Mouse (Mus musculus): Measurements from ENCODE around the gene Wdcp. TPM values are rescaled to one million over a fixed set of nuclear protein-coding genes. Genes with fewer than 3 reads are reported as not detected.
"Not testable (repeated sequence)": the region's sequence is repeated elsewhere in the genome, so short reads cannot be mapped to it uniquely, and the experiment has no call there.

Wdcp gene
- polyA plus RNA-seq (2015; fragmentation: Nextera tagmentation; extraction: Ambion mirVana) = 16.7 and 18.9 TPM in 2 replicates

- ATAC-seq (ENCODE audit: borderline replicate concordance, extremely low read depth, low FRiP score, low TSS enrichment) = peak; percentile 92
- no peaks in the 10 kb centered on the region for H3K9me3 ChIP-seq
Measured at GRCm38 (mm10) chr12:4842890-4843597, at the start of gene Wdcp. Wdcp (plus strand) TSS chr12:4843303.

DNA sequence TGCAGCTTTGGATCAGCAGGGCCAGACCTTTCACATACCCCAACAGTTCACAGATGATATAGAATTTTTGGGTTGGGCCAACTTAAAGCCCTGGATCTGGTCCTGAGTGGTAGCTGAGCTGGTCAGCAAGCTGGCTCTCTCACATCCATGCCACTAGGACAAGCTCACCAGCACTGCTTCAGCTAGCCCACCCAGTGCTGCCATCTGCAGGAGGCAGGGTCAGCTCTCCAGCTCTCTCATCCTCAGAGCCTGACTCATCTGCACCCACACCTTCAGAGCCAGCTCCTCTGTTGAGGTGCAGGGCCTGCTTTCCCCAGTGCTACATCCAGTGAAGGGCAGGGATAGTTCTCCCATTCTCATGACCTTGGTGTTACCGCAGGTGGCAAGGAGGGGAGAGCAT is 49.4 kb upstream of the Wdcp start:
- H3K27me3 ChIP-seq = no peaks in the 10 kb centered on the region
- no peaks in the 10 kb centered on the region for H3K9me3 ChIP-seq
- no peak overlapping the region for H3K4me3 ChIP-seq
- H3K4me1 ChIP-seq = no peaks in the 10 kb centered on the region
- no peak overlapping the region for H3K9ac ChIP-seq
- 80% methylated on average over 1 of the region's 1 CpGs for WGBS
- no peaks in the 10 kb centered on the region for H3K36me3 ChIP-seq
- no peak overlapping the region for H3K27ac ChIP-seq
- no peak overlapping the region for H3K4me2 ChIP-seq
- ATAC-seq (ENCODE audit: borderline replicate concordance, extremely low read depth, low FRiP score, low TSS enrichment) = no peak

More at GRCm38 (mm10) chr12:4842890-4843597, at the start of gene Wdcp:
- Histone ChIP-seq H3K4me2 (peak within 1 kb of the TSS; percentile 98), H3K27me3 (no peaks in the 10 kb centered on the region), H3K4me3 (peak within 1 kb of the TSS; percentile 70), H3K4me1 (peaks cover 18% of the 10 kb centered on the region), H3K36me3 (no peaks in the 10 kb centered on the region), H3K9ac (peak within 1 kb of the TSS; percentile 51), H3K27ac (peak within 1 kb of the TSS; percentile 58)
- under 1% methylated on average over 30 of the region's 30 CpGs for WGBS

GRCm38 (mm10) chr12:4797471-4797870 is 45.6 kb upstream of the Wdcp start:
- H3K9me3 ChIP-seq; H3K4me2 ChIP-seq; ATAC-seq (ENCODE audit: borderline replicate concordance, extremely low read depth, low FRiP score, low TSS enrichment); H3K36me3 ChIP-seq; H3K9ac ChIP-seq; H3K27me3 ChIP-seq; H3K4me3 ChIP-seq; H3K27ac ChIP-seq; H3K4me1 ChIP-seq: not testable (repeated sequence)
- 57% methylated on average over 6 of the region's 6 CpGs for WGBS

GRCm38 (mm10) chr12:4811036-4811435 is 32.1 kb upstream of the Wdcp start:
- no peaks in the 10 kb centered on the region for H3K4me1 ChIP-seq
- no peak overlapping the region for H3K9ac ChIP-seq
- H3K27ac ChIP-seq = no peak overlapping the region
- no peak overlapping the region for H3K4me3 ChIP-seq
- no peak for ATAC-seq (ENCODE audit: borderline replicate concordance, extremely low read depth, low FRiP score, low TSS enrichment)
- WGBS = 66% methylated on average over 4 of the region's 4 CpGs
- no peaks in the 10 kb centered on the region for H3K27me3 ChIP-seq
- H3K36me3 ChIP-seq = no peaks in the 10 kb centered on the region
- H3K4me2 ChIP-seq = no peak overlapping the region
- no peaks in the 10 kb centered on the region for H3K9me3 ChIP-seq

DNA sequence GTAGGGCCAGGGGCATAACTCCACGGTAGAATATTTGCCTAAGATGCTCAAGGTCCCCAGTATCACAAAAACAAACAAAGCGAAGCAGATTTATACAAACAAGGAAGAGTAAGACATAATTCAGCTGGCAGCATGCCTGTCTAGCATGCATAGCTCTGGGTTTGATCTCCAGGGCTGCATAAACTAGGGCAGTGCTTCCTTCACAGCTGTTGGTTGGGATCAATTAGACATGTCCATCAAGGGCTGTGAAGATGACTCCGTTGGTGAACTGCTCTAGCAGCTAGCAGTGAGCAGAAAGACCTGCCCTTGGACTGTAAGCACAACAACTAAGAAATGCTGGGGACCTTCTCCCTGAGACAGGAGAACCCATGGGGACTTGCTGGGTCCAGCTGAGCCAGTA is 31.4 kb upstream of the Wdcp start:
- Histone ChIP-seq H3K27me3 (no peaks in the 10 kb centered on the region), H3K4me3 (no peak overlapping the region), H3K9ac (no peak overlapping the region), H3K36me3 (no peaks in the 10 kb centered on the region), H3K9me3 (no peaks in the 10 kb centered on the region), H3K27ac (no peak overlapping the region), H3K4me2 (no peak overlapping the region), H3K4me1 (peaks cover 6% of the 10 kb centered on the region)
- ATAC-seq (ENCODE audit: borderline replicate concordance, extremely low read depth, low FRiP score, low TSS enrichment) = no peak
- 23% methylated on average over 3 of the region's 3 CpGs for WGBS

GRCm38 (mm10) chr12:4813636-4814035 is 29.5 kb upstream of the Wdcp start:
- Histone ChIP-seq H3K9me3 (no peaks in the 10 kb centered on the region), H3K36me3 (no peaks in the 10 kb centered on the region), H3K9ac (no peak overlapping the region), H3K27me3 (no peaks in the 10 kb centered on the region), H3K4me3 (no peak overlapping the region), H3K27ac (no peak overlapping the region), H3K4me2 (no peak overlapping the region), H3K4me1 (peaks cover 16% of the 10 kb centered on the region)
- ATAC-seq (ENCODE audit: borderline replicate concordance, extremely low read depth, low FRiP score, low TSS enrichment) = no peak
- 69% methylated on average over 4 of the region's 4 CpGs for WGBS

DNA sequence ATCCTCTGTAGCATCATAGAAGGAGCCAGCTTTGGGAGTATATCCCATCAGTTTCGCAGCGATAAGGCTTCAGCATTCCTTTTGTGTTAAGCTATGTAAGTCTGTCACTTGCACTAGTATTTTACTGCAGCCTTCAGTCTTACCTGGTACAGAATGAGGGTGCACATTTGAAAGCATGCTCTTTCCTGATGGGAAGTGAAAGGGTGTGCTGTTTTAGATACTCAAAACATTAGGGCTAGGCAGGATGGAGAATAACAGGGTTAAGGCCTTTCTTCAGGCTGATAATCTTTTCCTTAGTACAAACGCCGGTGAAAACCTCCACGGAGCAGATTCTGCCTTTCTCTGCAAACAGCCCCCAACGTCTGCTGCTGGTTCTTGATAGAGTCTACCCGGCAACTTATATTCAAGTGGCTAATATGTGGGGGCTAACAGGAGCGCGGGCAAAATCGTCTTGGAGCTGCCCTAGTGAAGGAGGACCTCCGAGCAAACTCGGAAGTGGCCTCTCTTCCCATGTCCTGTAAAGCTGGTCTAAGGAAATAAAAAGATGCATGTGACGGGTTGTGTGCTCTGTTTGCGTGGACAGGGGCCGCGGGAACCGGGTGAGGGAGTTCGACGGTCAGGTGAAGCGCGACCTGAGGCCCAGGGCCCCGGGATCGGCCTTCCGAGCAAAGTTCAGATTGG is 26.3 kb upstream of the Wdcp start:
- Histone ChIP-seq H3K27ac (peak overlapping the region; percentile 94), H3K9ac (peak overlapping the region; percentile 75), H3K27me3 (no peaks in the 10 kb centered on the region), H3K4me1 (peaks cover 21% of the 10 kb centered on the region), H3K4me3 (peak overlapping the region; percentile 79), H3K4me2 (peak overlapping the region; percentile 78), H3K9me3 (no peaks in the 10 kb centered on the region), H3K36me3 (peaks cover 10% of the 10 kb centered on the region)
- WGBS = 8% methylated on average over 24 of the region's 24 CpGs
- peak; percentile 71 for ATAC-seq (ENCODE audit: borderline replicate concordance, extremely low read depth, low FRiP score, low TSS enrichment)

- Histone ChIP-seq H3K4me1 (peaks cover 21% of the 10 kb centered on the region), H3K36me3 (peaks cover 17% of the 10 kb centered on the region), H3K27me3 (no peaks in the 10 kb centered on the region)
Measured at GRCm38 (mm10) chr12:4817361-4818101, 25.6 kb upstream of the Wdcp start, which contains the start of gene Sf3b6. Sf3b6 (plus strand) TSS chr12:4817544.

DNA sequence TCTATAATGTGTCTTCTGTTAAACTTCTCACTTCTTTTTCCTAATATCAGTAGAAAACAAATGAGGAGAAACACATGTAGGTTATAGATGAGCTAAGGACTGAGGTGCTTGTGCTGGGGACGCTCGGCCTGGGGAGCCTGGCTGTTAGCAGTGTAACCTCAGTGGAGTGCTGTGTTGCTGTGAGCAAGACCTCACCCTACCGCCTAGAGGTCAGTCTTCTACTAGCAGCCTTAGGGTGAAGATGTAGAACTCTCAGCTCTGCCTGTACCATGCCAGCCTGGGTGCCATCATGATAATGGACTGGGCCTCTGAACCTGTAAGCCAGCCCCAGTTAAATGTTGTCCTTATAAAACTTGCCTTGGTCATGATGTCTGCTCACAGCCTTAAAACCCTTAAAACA is 15.8 kb upstream of the Wdcp start:
- Histone ChIP-seq H3K27ac (no peak overlapping the region), H3K4me3 (no peak overlapping the region), H3K36me3 (peaks cover 47% of the 10 kb centered on the region), H3K4me2 (no peak overlapping the region), H3K4me1 (no peaks in the 10 kb centered on the region), H3K9me3 (no peaks in the 10 kb centered on the region), H3K27me3 (no peaks in the 10 kb centered on the region), H3K9ac (no peak overlapping the region)
- WGBS = 61% methylated on average over 3 of the region's 3 CpGs
- ATAC-seq (ENCODE audit: borderline replicate concordance, extremely low read depth, low FRiP score, low TSS enrichment) = no peak

More at GRCm38 (mm10) chr12:4817361-4818101, 25.6 kb upstream of the Wdcp start, which contains the start of gene Sf3b6:
- WGBS = under 1% methylated on average over 49 of the region's 49 CpGs
- peak; percentile 98 for ATAC-seq (ENCODE audit: borderline replicate concordance, extremely low read depth, low FRiP score, low TSS enrichment)
- Histone ChIP-seq H3K9ac (peak within 1 kb of the TSS; percentile 75), H3K27ac (peak within 1 kb of the TSS; percentile 94), H3K4me2 (peak within 1 kb of the TSS; percentile 78), H3K9me3 (no peaks in the 10 kb centered on the region), H3K4me3 (peak within 1 kb of the TSS; percentile 79)

DNA sequence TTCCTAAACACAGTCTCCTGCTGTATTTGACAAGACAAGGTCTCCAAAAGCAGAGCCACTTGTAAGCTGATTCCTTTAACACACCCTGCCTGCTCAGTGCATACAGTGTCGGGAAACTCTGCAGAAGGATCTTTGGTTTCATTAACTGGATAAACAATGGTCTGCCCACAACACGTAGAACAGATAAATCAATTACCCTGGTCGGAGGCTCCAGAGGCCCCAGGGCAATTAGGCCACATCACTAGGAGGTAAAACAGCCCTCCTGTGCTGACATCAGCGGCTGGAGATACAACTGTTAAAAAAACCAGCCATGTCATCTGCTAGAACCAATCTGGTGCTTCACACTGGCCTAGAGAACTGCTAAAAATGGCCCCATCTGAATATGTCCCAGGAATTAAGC is 6.1 kb upstream of the Wdcp start:
- no peaks in the 10 kb centered on the region for H3K9me3 ChIP-seq

GRCm38 (mm10) chr12:4840010-4840409 is 3.1 kb upstream of the Wdcp start:
- Histone ChIP-seq H3K36me3 (no peaks in the 10 kb centered on the region), H3K4me3 (peak overlapping the region; percentile 78; the same call in 1 of the 2 replicates), H3K4me2 (peak overlapping the region; percentile 98), H3K9ac (no peak overlapping the region), H3K9me3 (no peaks in the 10 kb centered on the region), H3K27me3 (no peaks in the 10 kb centered on the region), H3K4me1 (peaks cover 18% of the 10 kb centered on the region), H3K27ac (no peak overlapping the region)
- no peak for ATAC-seq (ENCODE audit: borderline replicate concordance, extremely low read depth, low FRiP score, low TSS enrichment)
- WGBS = 47% methylated on average over 6 of the region's 6 CpGs

More for the DNA sequence above, 6.1 kb upstream of the Wdcp start:
- no peak overlapping the region for H3K4me3 ChIP-seq
- ATAC-seq (ENCODE audit: borderline replicate concordance, extremely low read depth, low FRiP score, low TSS enrichment) = no peak
- no peak overlapping the region for H3K9ac ChIP-seq
- 35% methylated on average over 4 of the region's 4 CpGs for WGBS
- H3K36me3 ChIP-seq = peaks cover 6% of the 10 kb centered on the region; the same call in 1 of the 2 replicates
- no peaks in the 10 kb centered on the region for H3K27me3 ChIP-seq
- H3K27ac ChIP-seq = no peak overlapping the region
- H3K4me1 ChIP-seq = peaks cover 11% of the 10 kb centered on the region
- no peak overlapping the region for H3K4me2 ChIP-seq
